Mouse (Mus musculus): ENCODE results near the gene Slc9a5. TPM values are rescaled to one million over a fixed set of nuclear protein-coding genes. Genes with fewer than 3 reads are reported as not detected.
A peak's percentile ranks its signal among the peaks of the same experiment; 100 is the strongest.

The Slc9a5 gene
- polyA plus RNA-seq, 1 experiment from 2014 or later: 4.6 TPM

DNA sequence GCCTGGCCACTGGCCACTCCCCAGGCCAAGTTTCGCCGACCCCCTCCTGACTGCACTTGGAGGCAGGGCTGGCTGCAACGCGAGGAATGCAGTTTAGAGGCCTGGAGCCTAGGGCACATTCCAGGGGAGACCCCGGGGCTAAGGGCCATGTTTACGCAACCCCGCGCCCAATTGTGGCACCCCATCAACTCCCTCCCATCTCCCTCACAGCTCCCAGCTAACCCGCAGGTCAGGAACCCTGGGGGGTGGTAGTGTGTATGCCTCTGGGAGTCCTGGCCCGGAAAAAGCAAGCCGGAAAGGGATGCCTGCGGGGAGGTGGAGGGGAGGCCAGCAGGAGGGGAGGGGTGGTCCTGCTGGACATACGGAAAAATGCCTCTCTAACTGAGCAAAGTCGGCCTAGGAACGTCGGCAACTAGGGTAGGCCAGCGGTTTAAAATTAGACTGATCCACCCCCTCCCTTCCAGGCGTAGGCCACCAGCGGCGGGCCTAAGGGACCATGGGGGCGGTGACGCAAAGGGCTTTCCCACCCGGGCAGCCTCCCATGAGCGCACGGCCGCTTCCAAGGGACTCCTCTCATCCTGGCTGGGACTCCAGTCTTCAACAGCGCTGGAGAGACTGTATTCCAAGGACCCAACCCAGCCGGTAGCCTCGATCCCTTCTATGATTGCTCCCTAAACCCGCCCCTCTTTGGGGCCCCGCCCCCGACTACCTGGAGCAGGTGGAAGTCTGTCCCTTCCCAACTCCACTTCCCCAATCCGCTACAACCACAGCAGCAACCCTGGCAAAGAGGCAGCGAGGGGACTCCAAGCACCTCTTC lies 1.8 kb upstream of the Slc9a5 start:
- peak overlapping the region; percentile 89 for H3K4me2 ChIP-seq (replicated peaks)
- H3K27me3 ChIP-seq: peaks cover 25% of the 10 kb centered on the region
- peak overlapping the region; percentile 58 for H3K9ac ChIP-seq (replicated peaks)
- no peaks in the 10 kb centered on the region for H3K36me3 ChIP-seq
- H3K9me3 ChIP-seq: no peaks in the 10 kb centered on the region
- peaks cover 41% of the 10 kb centered on the region for H3K4me1 ChIP-seq
- 0 out of 2 replicates have a peak overlapping the region, but pooled peaks have one; percentile 49 for H3K27ac ChIP-seq (replicated peaks)
- peak overlapping the region; percentile 57 for H3K4me3 ChIP-seq
- WGBS: 2% methylated on average over 34 of the region's 34 CpGs
- ATAC-seq (ENCODE audit: low FRiP score, low read depth): peak; percentile 24

- peak within 1 kb of the TSS; percentile 65 for H3K27ac ChIP-seq (replicated peaks)
- peaks cover 41% of the 10 kb centered on the region for H3K4me1 ChIP-seq
- no peaks in the 10 kb centered on the region for H3K36me3 ChIP-seq
- peak within 1 kb of the TSS; percentile 70 for H3K9ac ChIP-seq (replicated peaks)
- WGBS: under 1% methylated on average over 53 of the region's 53 CpGs
- peak within 1 kb of the TSS; percentile 57 for H3K4me3 ChIP-seq
- peak; percentile 87 for ATAC-seq (ENCODE audit: low FRiP score, low read depth)
- peaks cover 25% of the 10 kb centered on the region for H3K27me3 ChIP-seq
- peak within 1 kb of the TSS; percentile 89 for H3K4me2 ChIP-seq (replicated peaks)
- H3K9me3 ChIP-seq: no peaks in the 10 kb centered on the region
These were observed 1.0 kb upstream of the Slc9a5 start, which contains the start of gene Fhod1 for GRCm38 (mm10) chr8:105347428-105348221. Fhod1 (minus strand) TSS chr8:105347953.

- H3K4me3 ChIP-seq: peak overlapping the region; percentile 57
- no peaks in the 10 kb centered on the region for H3K36me3 ChIP-seq
- peaks cover 41% of the 10 kb centered on the region for H3K4me1 ChIP-seq
- WGBS: 1% methylated on average over 30 of the region's 48 CpGs
- peak overlapping the region; percentile 65 for H3K27ac ChIP-seq (replicated peaks)
- peak; percentile 25 for ATAC-seq (ENCODE audit: low FRiP score, low read depth)
- peak overlapping the region; percentile 70 for H3K9ac ChIP-seq (replicated peaks)
- peak overlapping the region; percentile 89 for H3K4me2 ChIP-seq (replicated peaks)
- peaks cover 25% of the 10 kb centered on the region for H3K27me3 ChIP-seq
- H3K9me3 ChIP-seq: no peaks in the 10 kb centered on the region
These were observed 591 bp downstream of the Slc9a5 start for GRCm38 (mm10) chr8:105349096-105349771.

GRCm38 (mm10) chr8:105350186-105350585 lies 1.5 kb downstream of the Slc9a5 start:
- Histone ChIP-seq H3K9ac (replicated peaks) (no peak overlapping the region), H3K4me3 (peak overlapping the region; percentile 57), H3K27me3 (peaks cover 25% of the 10 kb centered on the region), H3K4me2 (replicated peaks) (peak overlapping the region; percentile 89), H3K4me1 (peaks cover 41% of the 10 kb centered on the region), H3K36me3 (no peaks in the 10 kb centered on the region), H3K27ac (replicated peaks) (no peak overlapping the region), H3K9me3 (no peaks in the 10 kb centered on the region)
- ATAC-seq (ENCODE audit: low FRiP score, low read depth): no peak
- WGBS: 50% methylated on average over 7 of the region's 7 CpGs

DNA sequence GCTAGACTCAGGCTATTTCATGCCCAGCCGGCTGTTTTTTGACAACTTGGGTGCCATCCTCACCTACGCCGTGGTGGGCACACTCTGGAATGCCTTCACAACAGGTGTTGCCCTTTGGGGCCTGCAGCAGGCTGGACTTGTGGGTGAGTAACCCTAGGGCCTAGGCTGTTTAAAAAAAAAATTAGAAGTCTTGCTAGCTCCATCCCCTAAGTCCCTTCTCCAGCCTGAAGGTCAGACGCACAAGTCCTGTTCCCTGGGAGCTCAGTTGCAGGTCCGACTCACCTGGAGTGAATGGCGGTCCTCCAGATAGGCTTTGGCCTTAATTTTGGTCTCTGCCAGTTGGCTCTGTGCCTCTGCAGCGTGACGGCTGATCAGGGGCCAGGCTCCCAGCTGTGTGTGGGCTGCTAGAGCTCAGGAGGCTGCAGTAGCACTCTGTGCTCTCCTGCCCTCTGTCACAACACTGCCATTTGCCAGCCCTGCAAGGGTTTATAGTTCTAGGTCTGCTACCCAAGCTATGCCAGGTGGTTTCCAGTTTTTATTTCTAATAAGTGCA lies 5.0 kb downstream of the Slc9a5 start:
- Histone ChIP-seq H3K9me3 (no peaks in the 10 kb centered on the region), H3K4me3 (no peak overlapping the region), H3K27me3 (peaks cover 9% of the 10 kb centered on the region), H3K4me1 (peaks cover 16% of the 10 kb centered on the region), H3K27ac (replicated peaks) (no peak overlapping the region), H3K36me3 (peaks cover 3% of the 10 kb centered on the region; the same call in 1 of the 2 replicates), H3K4me2 (replicated peaks) (no peak overlapping the region), H3K9ac (replicated peaks) (no peak overlapping the region)
- ATAC-seq (ENCODE audit: low FRiP score, low read depth): no peak
- 80% methylated on average over 8 of the region's 8 CpGs for WGBS

- no peaks in the 10 kb centered on the region for H3K9me3 ChIP-seq
- H3K4me2 ChIP-seq (replicated peaks): no peak overlapping the region
- no peak overlapping the region for H3K4me3 ChIP-seq
- no peak overlapping the region for H3K9ac ChIP-seq (replicated peaks)
- H3K36me3 ChIP-seq: peaks cover 3% of the 10 kb centered on the region; the same call in 1 of the 2 replicates
- ATAC-seq (ENCODE audit: low FRiP score, low read depth): no peak
- H3K27me3 ChIP-seq: peaks cover 9% of the 10 kb centered on the region
- H3K27ac ChIP-seq (replicated peaks): no peak overlapping the region
- peaks cover 12% of the 10 kb centered on the region for H3K4me1 ChIP-seq
- WGBS: 89% methylated on average over 4 of the region's 4 CpGs
These were observed 5.9 kb downstream of the Slc9a5 start for GRCm38 (mm10) chr8:105354549-105354948.

- H3K9ac ChIP-seq (replicated peaks): no peak overlapping the region
- H3K27me3 ChIP-seq: peaks cover 7% of the 10 kb centered on the region
- H3K4me2 ChIP-seq (replicated peaks): no peak overlapping the region
- WGBS: 62% methylated on average over 26 of the region's 26 CpGs
- no peak overlapping the region for H3K27ac ChIP-seq (replicated peaks)
- peaks cover 3% of the 10 kb centered on the region; the same call in 1 of the 2 replicates for H3K36me3 ChIP-seq
- no peak overlapping the region for H3K4me3 ChIP-seq
- ATAC-seq (ENCODE audit: low FRiP score, low read depth): no peak
- no peaks in the 10 kb centered on the region for H3K9me3 ChIP-seq
- H3K4me1 ChIP-seq: peaks cover 6% of the 10 kb centered on the region
These were observed 6.8 kb downstream of the Slc9a5 start for GRCm38 (mm10) chr8:105355179-105356024.

DNA sequence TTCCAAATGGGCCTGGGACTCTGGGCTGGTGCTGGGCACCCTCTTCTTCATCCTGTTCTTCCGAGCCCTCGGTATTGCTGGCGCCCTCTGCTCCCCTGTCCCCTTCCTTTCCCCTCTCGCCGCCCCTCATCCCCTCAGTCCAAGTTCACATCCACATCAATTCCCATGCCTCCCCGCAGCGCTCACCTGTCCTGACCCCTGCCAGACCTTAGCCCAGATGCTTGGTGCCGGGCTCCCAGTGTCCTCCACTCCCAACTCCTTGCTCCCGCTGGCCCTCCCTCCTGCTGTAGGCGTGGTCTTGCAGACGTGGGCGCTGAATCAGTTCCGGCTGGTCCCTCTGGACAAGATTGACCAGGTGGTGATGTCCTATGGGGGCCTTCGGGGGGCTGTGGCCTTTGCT lies 8.0 kb downstream of the Slc9a5 start:
- Histone ChIP-seq H3K4me1 (peaks cover 3% of the 10 kb centered on the region; the same call in 1 of the 2 replicates), H3K9ac (replicated peaks) (no peak overlapping the region), H3K27me3 (no peaks in the 10 kb centered on the region), H3K36me3 (peaks cover 3% of the 10 kb centered on the region; the same call in 1 of the 2 replicates), H3K4me2 (replicated peaks) (no peak overlapping the region), H3K9me3 (no peaks in the 10 kb centered on the region), H3K4me3 (no peak overlapping the region), H3K27ac (replicated peaks) (no peak overlapping the region)
- ATAC-seq (ENCODE audit: low FRiP score, low read depth): no peak
- WGBS: 88% methylated on average over 14 of the region's 14 CpGs

DNA sequence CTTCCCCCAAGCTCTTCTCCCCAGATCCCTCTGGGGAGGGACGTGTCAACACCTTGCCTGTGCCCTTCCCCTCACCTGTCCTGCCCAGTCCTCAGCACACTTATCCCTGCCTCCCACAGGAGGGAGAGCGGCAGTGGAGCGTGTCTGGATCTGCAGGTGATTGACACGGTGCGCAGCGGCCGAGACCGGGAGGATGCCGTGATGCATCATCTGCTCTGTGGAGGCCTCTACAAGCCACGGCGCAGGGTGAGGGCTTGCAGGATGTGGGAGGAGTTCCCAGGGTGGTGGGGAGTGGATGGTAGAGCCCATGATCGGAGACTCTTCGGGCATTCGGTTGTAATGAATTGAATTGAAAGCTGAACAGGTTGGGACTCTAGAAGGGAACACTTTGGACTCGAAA lies 10.6 kb downstream of the Slc9a5 start:
- WGBS: 74% methylated on average over 15 of the region's 15 CpGs
- H3K27ac ChIP-seq (replicated peaks): no peak overlapping the region
- peaks cover 3% of the 10 kb centered on the region; the same call in 1 of the 2 replicates for H3K4me1 ChIP-seq
- 0 out of 2 replicates have a peak, but pooled peaks have one; percentile 12 for ATAC-seq (ENCODE audit: low FRiP score, low read depth)
- H3K4me3 ChIP-seq: no peak overlapping the region
- H3K9me3 ChIP-seq: no peaks in the 10 kb centered on the region
- peaks cover 8% of the 10 kb centered on the region; the same call in 1 of the 2 replicates for H3K36me3 ChIP-seq
- H3K27me3 ChIP-seq: no peaks in the 10 kb centered on the region
- no peak overlapping the region for H3K4me2 ChIP-seq (replicated peaks)
- H3K9ac ChIP-seq (replicated peaks): no peak overlapping the region

DNA sequence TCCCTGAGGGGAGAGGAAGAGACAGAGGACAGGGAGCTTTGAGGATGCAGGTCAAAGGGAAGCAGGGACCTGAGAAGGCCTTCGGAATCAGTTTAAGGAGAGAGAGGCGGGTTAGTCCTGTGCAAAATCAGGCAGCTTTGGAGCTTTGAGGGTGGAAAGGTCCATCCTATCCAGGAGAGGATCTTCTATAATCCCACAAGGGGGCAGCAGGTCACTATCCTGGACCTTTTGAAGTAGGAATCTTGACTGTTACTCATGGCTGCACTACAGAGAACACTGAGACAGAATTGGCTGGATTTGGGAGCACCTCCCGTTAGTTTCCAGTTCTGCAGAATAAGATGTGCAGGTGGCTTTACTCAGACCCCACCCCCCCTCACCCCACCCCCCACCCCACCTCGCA lies 11.0 kb downstream of the Slc9a5 start:
- Histone ChIP-seq H3K9me3 (no peaks in the 10 kb centered on the region), H3K27me3 (no peaks in the 10 kb centered on the region), H3K4me3 (no peak overlapping the region), H3K4me2 (replicated peaks) (no peak overlapping the region), H3K9ac (replicated peaks) (no peak overlapping the region), H3K36me3 (peaks cover 12% of the 10 kb centered on the region; the same call in 1 of the 2 replicates), H3K4me1 (peaks cover 3% of the 10 kb centered on the region; the same call in 1 of the 2 replicates), H3K27ac (replicated peaks) (no peak overlapping the region)
- ATAC-seq (ENCODE audit: low FRiP score, low read depth): no peak
- WGBS: 54% methylated on average over 4 of the region's 4 CpGs

Measured in midbrain, embryonic 12.5 days (tissue).